Mouse (Mus musculus): ENCODE measurements around the gene Adam30. TPM values are rescaled to one million over a fixed set of nuclear protein-coding genes. Genes with fewer than 3 reads are reported as not detected.
A peak's percentile ranks its signal among the peaks of the same experiment; 100 is the strongest.

Gene Adam30
- polyA plus RNA-seq, 1 experiment from 2014 or later = not detected

GRCm38 (mm10) chr3:98158646-98159045 is 1.8 kb upstream of the Adam30 start:
- H3K27me3 ChIP-seq (replicated peaks; ENCODE audit: control insufficient read depth, insufficient read depth, low read length) = no peaks in the 10 kb centered on the region
- no peaks in the 10 kb centered on the region for H3K4me1 ChIP-seq (ENCODE audit: control insufficient read depth, insufficient read depth, low read length)
- WGBS = 78% methylated on average over 4 of the region's 4 CpGs
- no peak for ATAC-seq
- no peaks in the 10 kb centered on the region for H3K9me3 ChIP-seq (ENCODE audit: control insufficient read depth, low read length)
- no peak overlapping the region for H3K4me2 ChIP-seq (ENCODE audit: low read depth, low read length)
- no peak overlapping the region for H3K27ac ChIP-seq (ENCODE audit: low read length)
- H3K4me3 ChIP-seq (ENCODE audit: low read length) = no peak overlapping the region
- no peak overlapping the region for H3K9ac ChIP-seq (ENCODE audit: low read depth, low read length)
- H3K36me3 ChIP-seq (ENCODE audit: control insufficient read depth, insufficient read depth, low read length) = no peaks in the 10 kb centered on the region

DNA sequence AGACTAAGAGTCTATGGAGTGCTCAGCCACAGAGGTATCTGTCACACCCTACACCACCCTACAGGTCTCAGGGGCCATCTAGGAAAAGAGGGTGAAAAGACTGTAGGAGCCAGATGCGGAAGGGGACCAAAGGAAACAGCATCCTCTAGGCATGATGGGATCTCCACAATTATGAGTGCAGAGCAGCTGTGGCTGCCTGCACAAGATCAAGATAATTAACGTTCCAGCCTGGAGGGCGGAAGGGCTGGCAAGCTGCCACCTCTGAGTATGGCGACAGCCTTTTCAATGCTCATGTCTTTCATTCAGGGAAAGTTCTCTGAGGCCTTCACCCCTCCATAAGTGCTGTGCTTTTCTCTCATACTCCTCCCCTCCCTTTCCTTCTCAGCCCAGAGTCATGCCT is 1.1 kb upstream of the Adam30 start:
- H3K9me3 ChIP-seq (ENCODE audit: control insufficient read depth, low read length) = no peaks in the 10 kb centered on the region
- no peak overlapping the region for H3K4me3 ChIP-seq (ENCODE audit: low read length)
- no peak for ATAC-seq
- H3K36me3 ChIP-seq (ENCODE audit: control insufficient read depth, insufficient read depth, low read length) = no peaks in the 10 kb centered on the region
- no peaks in the 10 kb centered on the region for H3K4me1 ChIP-seq (ENCODE audit: control insufficient read depth, insufficient read depth, low read length)
- H3K9ac ChIP-seq (ENCODE audit: low read depth, low read length) = no peak overlapping the region
- H3K4me2 ChIP-seq (ENCODE audit: low read depth, low read length) = no peak overlapping the region
- no peaks in the 10 kb centered on the region for H3K27me3 ChIP-seq (replicated peaks; ENCODE audit: control insufficient read depth, insufficient read depth, low read length)
- H3K27ac ChIP-seq (ENCODE audit: low read length) = no peak overlapping the region
- 30% methylated on average over 4 of the region's 4 CpGs for WGBS

- H3K36me3 ChIP-seq (ENCODE audit: control insufficient read depth, insufficient read depth, low read length) = no peaks in the 10 kb centered on the region
- H3K4me1 ChIP-seq (ENCODE audit: control insufficient read depth, insufficient read depth, low read length) = no peaks in the 10 kb centered on the region
- no peak overlapping the region for H3K4me2 ChIP-seq (ENCODE audit: low read depth, low read length)
- no peak overlapping the region for H3K27ac ChIP-seq (ENCODE audit: low read length)
- 0 out of 2 replicates have a peak, but pooled peaks cover 5% of the 10 kb centered on the region for H3K9me3 ChIP-seq (ENCODE audit: control insufficient read depth, low read length)
- no peak overlapping the region for H3K9ac ChIP-seq (ENCODE audit: low read depth, low read length)
- ATAC-seq = no peak
- H3K27me3 ChIP-seq (replicated peaks; ENCODE audit: control insufficient read depth, insufficient read depth, low read length) = no peaks in the 10 kb centered on the region
- no peak overlapping the region for H3K4me3 ChIP-seq (ENCODE audit: low read length)
- 81% methylated on average over 4 of the region's 4 CpGs for WGBS
Measured at GRCm38 (mm10) chr3:98178340-98178739, 17.9 kb downstream of the Adam30 start.

DNA sequence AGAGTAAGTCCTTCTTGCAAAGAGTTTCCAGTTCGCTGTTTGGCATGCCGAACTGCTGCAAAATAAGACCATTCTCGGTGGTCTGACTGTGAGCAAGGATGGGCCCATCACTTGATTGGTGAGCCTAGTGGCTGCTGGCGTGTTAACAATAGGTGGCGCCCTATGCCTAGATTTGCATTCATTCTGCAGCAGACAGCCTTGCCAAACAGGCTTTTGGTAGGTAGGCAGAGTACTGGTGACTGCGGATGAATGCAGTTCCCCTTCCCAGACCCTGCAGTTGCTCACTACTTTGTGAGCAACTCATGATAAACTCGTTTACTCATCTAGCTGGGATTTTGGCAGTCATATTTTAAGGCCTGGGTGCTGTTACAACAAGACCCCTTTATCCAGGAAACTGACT is 20.4 kb downstream of the Adam30 start:
- Histone ChIP-seq H3K9me3 (ENCODE audit: control insufficient read depth, low read length) (0 out of 2 replicates have a peak, but pooled peaks cover 5% of the 10 kb centered on the region), H3K9ac (ENCODE audit: low read depth, low read length) (no peak overlapping the region), H3K4me2 (ENCODE audit: low read depth, low read length) (no peak overlapping the region), H3K4me3 (ENCODE audit: low read length) (no peak overlapping the region), H3K4me1 (ENCODE audit: control insufficient read depth, insufficient read depth, low read length) (no peaks in the 10 kb centered on the region), H3K36me3 (ENCODE audit: control insufficient read depth, insufficient read depth, low read length) (no peaks in the 10 kb centered on the region), H3K27ac (ENCODE audit: low read length) (no peak overlapping the region), H3K27me3 (replicated peaks; ENCODE audit: control insufficient read depth, insufficient read depth, low read length) (no peaks in the 10 kb centered on the region)
- ATAC-seq = 0 out of 2 replicates have a peak, but pooled peaks have one; percentile 64
- 26% methylated on average over 7 of the region's 7 CpGs for WGBS

DNA sequence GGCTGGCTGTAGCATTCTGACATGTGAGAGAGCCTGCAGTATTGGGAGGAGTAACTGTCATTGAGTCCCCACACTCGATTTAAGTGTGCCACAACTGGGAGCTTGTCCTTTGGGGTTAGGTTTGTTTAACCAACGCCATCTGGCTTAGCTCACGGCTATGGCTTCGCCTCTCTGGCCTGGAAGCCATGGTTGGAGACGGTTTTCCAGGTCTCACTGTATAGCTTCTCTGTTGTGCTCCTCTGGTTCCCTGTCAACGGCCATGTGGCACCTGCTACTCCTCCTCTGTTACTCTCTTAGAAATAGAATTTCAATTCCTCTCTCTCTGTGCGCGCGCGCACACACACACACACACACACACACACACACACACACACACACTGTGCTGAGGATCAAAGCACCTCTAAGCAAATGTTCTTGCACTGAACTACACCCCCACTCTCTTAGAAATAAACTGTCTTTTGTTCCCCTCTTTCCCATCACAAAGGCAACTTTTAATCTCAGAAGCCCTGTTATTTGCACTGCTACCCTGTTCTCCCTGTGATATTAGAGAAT is 24.8 kb downstream of the Adam30 start:
- Histone ChIP-seq H3K27ac (ENCODE audit: low read length) (no peak overlapping the region), H3K27me3 (replicated peaks; ENCODE audit: control insufficient read depth, insufficient read depth, low read length) (no peaks in the 10 kb centered on the region), H3K9ac (ENCODE audit: low read depth, low read length) (no peak overlapping the region), H3K4me2 (ENCODE audit: low read depth, low read length) (no peak overlapping the region), H3K9me3 (ENCODE audit: control insufficient read depth, low read length) (no peaks in the 10 kb centered on the region), H3K4me3 (ENCODE audit: low read length) (no peak overlapping the region), H3K4me1 (ENCODE audit: control insufficient read depth, insufficient read depth, low read length) (peaks cover 5% of the 10 kb centered on the region; the same call in 1 of the 2 replicates), H3K36me3 (ENCODE audit: control insufficient read depth, insufficient read depth, low read length) (no peaks in the 10 kb centered on the region)
- WGBS = 57% methylated on average over 10 of the region's 10 CpGs
- ATAC-seq = no peak

- Histone ChIP-seq H3K27ac (ENCODE audit: low read length) (no peak overlapping the region), H3K4me3 (ENCODE audit: low read length) (no peak overlapping the region), H3K9ac (ENCODE audit: low read depth, low read length) (no peak overlapping the region), H3K27me3 (replicated peaks; ENCODE audit: control insufficient read depth, insufficient read depth, low read length) (no peaks in the 10 kb centered on the region), H3K4me1 (ENCODE audit: control insufficient read depth, insufficient read depth, low read length) (peaks cover 5% of the 10 kb centered on the region; the same call in 1 of the 2 replicates), H3K4me2 (ENCODE audit: low read depth, low read length) (no peak overlapping the region), H3K9me3 (ENCODE audit: control insufficient read depth, low read length) (no peaks in the 10 kb centered on the region), H3K36me3 (ENCODE audit: control insufficient read depth, insufficient read depth, low read length) (no peaks in the 10 kb centered on the region)
- 67% methylated on average over 3 of the region's 3 CpGs for WGBS
- peak; percentile 99 for ATAC-seq
Measured at GRCm38 (mm10) chr3:98187777-98188176, 27.3 kb downstream of the Adam30 start.

GRCm38 (mm10) chr3:98197711-98198532 is 37.5 kb downstream of the Adam30 start:
- 18% methylated on average over 9 of the region's 9 CpGs for WGBS
- Histone ChIP-seq H3K4me2 (ENCODE audit: low read depth, low read length) (no peak overlapping the region), H3K36me3 (ENCODE audit: control insufficient read depth, insufficient read depth, low read length) (no peaks in the 10 kb centered on the region), H3K4me1 (ENCODE audit: control insufficient read depth, insufficient read depth, low read length) (peaks cover 8% of the 10 kb centered on the region; the same call in 1 of the 2 replicates), H3K27me3 (replicated peaks; ENCODE audit: control insufficient read depth, insufficient read depth, low read length) (no peaks in the 10 kb centered on the region), H3K9me3 (ENCODE audit: control insufficient read depth, low read length) (no peaks in the 10 kb centered on the region), H3K4me3 (ENCODE audit: low read length) (no peak overlapping the region), H3K27ac (ENCODE audit: low read length) (no peak overlapping the region), H3K9ac (ENCODE audit: low read depth, low read length) (no peak overlapping the region)
- ATAC-seq = peak; percentile 44; the same call in 1 of the 2 replicates

- H3K9me3 ChIP-seq (ENCODE audit: control insufficient read depth, low read length) = no peaks in the 10 kb centered on the region
- no peak overlapping the region for H3K9ac ChIP-seq (ENCODE audit: low read depth, low read length)
- no peaks in the 10 kb centered on the region for H3K36me3 ChIP-seq (ENCODE audit: control insufficient read depth, insufficient read depth, low read length)
- peaks cover 15% of the 10 kb centered on the region; the same call in 1 of the 2 replicates for H3K4me1 ChIP-seq (ENCODE audit: control insufficient read depth, insufficient read depth, low read length)
- ATAC-seq = peak; percentile 35; the same call in 1 of the 2 replicates
- WGBS = 62% methylated on average over 5 of the region's 5 CpGs
- no peak overlapping the region for H3K4me3 ChIP-seq (ENCODE audit: low read length)
- H3K4me2 ChIP-seq (ENCODE audit: low read depth, low read length) = no peak overlapping the region
- no peaks in the 10 kb centered on the region for H3K27me3 ChIP-seq (replicated peaks; ENCODE audit: control insufficient read depth, insufficient read depth, low read length)
- no peak overlapping the region for H3K27ac ChIP-seq (ENCODE audit: low read length)
Measured at GRCm38 (mm10) chr3:98199747-98200146, 39.3 kb downstream of the Adam30 start.

DNA sequence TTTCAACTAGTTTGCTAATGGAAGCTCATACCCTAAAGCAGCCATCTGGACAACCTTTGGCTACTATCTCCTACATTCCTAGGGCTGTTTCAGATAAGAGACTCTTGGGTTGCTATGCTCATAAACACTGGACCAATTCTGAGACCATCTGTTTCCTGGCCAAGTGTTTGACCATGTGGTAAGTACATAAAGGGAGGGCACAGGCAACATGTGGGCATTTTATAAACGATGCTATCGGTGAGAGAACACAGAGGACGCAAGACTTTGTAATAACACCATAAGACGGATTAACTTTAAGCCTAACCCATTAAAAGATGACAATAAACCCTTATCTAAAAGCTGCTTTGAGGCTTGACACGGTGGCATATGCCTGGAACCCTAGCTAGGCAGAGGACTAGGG is 42.9 kb downstream of the Adam30 start:
- Histone ChIP-seq H3K4me1 (ENCODE audit: control insufficient read depth, insufficient read depth, low read length) (peaks cover 10% of the 10 kb centered on the region; the same call in 1 of the 2 replicates), H3K4me3 (ENCODE audit: low read length) (no peak overlapping the region), H3K36me3 (ENCODE audit: control insufficient read depth, insufficient read depth, low read length) (no peaks in the 10 kb centered on the region), H3K9me3 (ENCODE audit: control insufficient read depth, low read length) (no peaks in the 10 kb centered on the region), H3K27me3 (replicated peaks; ENCODE audit: control insufficient read depth, insufficient read depth, low read length) (no peaks in the 10 kb centered on the region), H3K27ac (ENCODE audit: low read length) (no peak overlapping the region), H3K4me2 (ENCODE audit: low read depth, low read length) (no peak overlapping the region), H3K9ac (ENCODE audit: low read depth, low read length) (no peak overlapping the region)
- ATAC-seq = peak; percentile 46; the same call in 1 of the 2 replicates
- WGBS = 34% methylated on average over 5 of the region's 5 CpGs

All from intestine, embryonic 16.5 days (tissue).